Mouse (Mus musculus) forebrain, embryonic 10.5 days (tissue): ENCODE measurements around the gene Tubgcp4. TPM values are rescaled to one million over a fixed set of nuclear protein-coding genes. Genes with fewer than 3 reads are reported as not detected.

Experiments
- DNase-seq: peaks from one replicate; pipeline ENCODE4 v3.0.0-alpha.2; 2017; ENCODE audit warnings: low spot score; ENCODE audit errors: extremely low spot score
- H3K27ac ChIP-seq: fragments of 300-500 bp; sonication (generic); 2 replicates; pipeline ENCODE4 v1.5.1; 2016; ENCODE audit warnings: mild to moderate bottlenecking
- H3K27me3 ChIP-seq: fragments of 300-500 bp; sonication (generic); 2 replicates; pipeline ENCODE4 v1.6.1; 2016; ENCODE audit warnings: mild to moderate bottlenecking; ENCODE audit not compliant: poor library complexity, severe bottlenecking
- H3K36me3 ChIP-seq: fragments of 300-500 bp; sonication (generic); replicated peaks from 2 replicates; pipeline ENCODE4 v1.6.1; 2016; ENCODE audit warnings: mild to moderate bottlenecking, moderate library complexity
- H3K4me1 ChIP-seq: fragments of 300-500 bp; sonication (generic); 2 replicates; pipeline ENCODE4 v1.6.1; 2016
- H3K4me3 ChIP-seq: fragments of 300-500 bp; sonication (generic); 2 replicates; pipeline ENCODE4 v1.5.1; 2016; ENCODE audit warnings: mild to moderate bottlenecking, moderate library complexity
- H3K9me3 ChIP-seq: fragments of 300-500 bp; sonication (generic); 2 replicates; pipeline ENCODE4 v1.6.1; 2016; ENCODE audit warnings: mild to moderate bottlenecking, moderate library complexity
- WGBS: fragments of 180-500 bp; shearing (Covaris S2); methylation state at CpG from one replicate; pipeline ENCODE4 v1.1.7; 2016; 5-methylcytosine and 5-hydroxymethylcytosine counted together
- polyA plus RNA-seq: library from polyadenylated mRNA; unstranded; fragments of >200 nt; fragmentation: Nextera tagmentation; extraction: Ambion mirVana; gene quantifications from 2 replicates; pipeline ENCODE4 v1.2.1, GENCODE M21; 2016

The Tubgcp4 gene
- polyA plus RNA-seq, 1 experiment from 2014 or later, result 88.0 TPM

DNA sequence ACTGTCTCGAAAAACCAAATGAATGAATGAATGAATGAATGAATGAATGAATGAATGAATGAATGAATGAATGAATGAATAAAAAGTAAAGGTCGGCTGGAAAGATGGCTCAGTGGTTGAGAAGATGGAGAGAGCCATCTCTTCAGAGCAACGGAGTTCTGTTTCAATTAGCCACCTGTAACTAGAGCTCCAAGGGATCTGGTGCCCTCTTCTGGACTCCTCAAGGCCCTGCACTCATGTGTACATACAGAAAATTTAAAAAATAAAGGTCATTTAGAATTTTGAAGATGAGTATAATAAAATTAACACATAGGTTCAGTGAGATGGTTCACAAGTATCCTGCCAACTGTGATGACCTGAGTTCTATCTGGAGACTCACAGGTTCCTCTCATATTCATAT lies 17.4 kb upstream of the Tubgcp4 start:
- WGBS, result 90% methylated on average over 3 of the region's 3 CpGs

DNA sequence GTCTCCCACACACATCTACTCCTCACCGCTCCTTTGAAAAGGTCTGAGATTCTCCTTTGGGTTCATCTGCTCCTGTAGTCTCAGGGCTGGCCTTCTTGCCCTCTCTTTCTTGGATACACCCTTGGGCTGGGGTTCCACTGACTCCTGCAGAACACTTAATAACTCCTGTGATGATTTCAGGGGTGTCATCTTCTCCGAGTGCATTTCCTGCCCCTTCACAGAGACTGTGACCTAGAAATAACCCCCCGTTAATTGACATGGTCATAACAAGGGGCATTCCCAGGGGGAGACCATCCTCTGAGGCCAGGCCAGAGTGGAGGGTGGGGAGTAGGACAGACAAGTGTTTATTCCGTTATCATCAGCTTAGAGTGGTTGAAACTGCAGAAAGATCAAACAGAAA lies 1.3 kb upstream of the Tubgcp4 start:
- Histone ChIP-seq H3K36me3 (peaks cover 45% of the 10 kb centered on the region), H3K27ac (no peak overlapping the region), H3K4me1 (peaks cover 37% of the 10 kb centered on the region), H3K9me3 (no peaks in the 10 kb centered on the region), H3K27me3 (no peaks in the 10 kb centered on the region), H3K4me3 (peak overlapping the region; percentile 94)
- DNase-seq, result no peak
- WGBS, result 77% methylated on average over 4 of the region's 4 CpGs

More for the DNA sequence above, 17.4 kb upstream of the Tubgcp4 start:
- no peak overlapping the region for H3K27ac ChIP-seq
- no peaks in the 10 kb centered on the region for H3K4me1 ChIP-seq
- H3K27me3 ChIP-seq, result no peaks in the 10 kb centered on the region
- no peak overlapping the region for H3K4me3 ChIP-seq
- DNase-seq, result no peak
- H3K36me3 ChIP-seq, result peaks cover 63% of the 10 kb centered on the region
- H3K9me3 ChIP-seq, result no peaks in the 10 kb centered on the region

DNA sequence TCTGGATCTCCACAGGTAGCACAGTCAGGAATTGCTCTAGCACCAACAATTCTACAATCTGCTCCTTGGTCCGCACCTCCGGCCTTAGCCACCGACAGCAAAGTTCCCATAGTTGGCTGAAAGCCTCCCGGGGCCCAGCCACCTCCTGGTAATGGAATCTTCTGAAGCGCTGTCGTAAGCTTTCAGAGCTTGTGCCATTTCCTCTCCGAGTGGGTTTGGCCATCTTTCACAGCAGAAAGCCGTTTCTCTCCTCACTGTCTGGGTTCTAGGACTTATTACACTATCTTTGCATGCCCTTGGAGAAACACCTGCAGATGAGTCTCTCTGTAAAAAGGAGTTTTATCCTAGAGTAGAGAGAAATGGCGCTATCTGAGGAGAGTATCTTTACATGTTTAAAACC lies 552 bp upstream of the Tubgcp4 start:
- Histone ChIP-seq H3K4me3 (peak overlapping the region; percentile 94), H3K9me3 (no peaks in the 10 kb centered on the region), H3K36me3 (peaks cover 45% of the 10 kb centered on the region), H3K27ac (peak overlapping the region; percentile 91), H3K4me1 (peaks cover 37% of the 10 kb centered on the region), H3K27me3 (no peaks in the 10 kb centered on the region)
- WGBS, result 12% methylated on average over 9 of the region's 9 CpGs
- DNase-seq, result no peak

DNA sequence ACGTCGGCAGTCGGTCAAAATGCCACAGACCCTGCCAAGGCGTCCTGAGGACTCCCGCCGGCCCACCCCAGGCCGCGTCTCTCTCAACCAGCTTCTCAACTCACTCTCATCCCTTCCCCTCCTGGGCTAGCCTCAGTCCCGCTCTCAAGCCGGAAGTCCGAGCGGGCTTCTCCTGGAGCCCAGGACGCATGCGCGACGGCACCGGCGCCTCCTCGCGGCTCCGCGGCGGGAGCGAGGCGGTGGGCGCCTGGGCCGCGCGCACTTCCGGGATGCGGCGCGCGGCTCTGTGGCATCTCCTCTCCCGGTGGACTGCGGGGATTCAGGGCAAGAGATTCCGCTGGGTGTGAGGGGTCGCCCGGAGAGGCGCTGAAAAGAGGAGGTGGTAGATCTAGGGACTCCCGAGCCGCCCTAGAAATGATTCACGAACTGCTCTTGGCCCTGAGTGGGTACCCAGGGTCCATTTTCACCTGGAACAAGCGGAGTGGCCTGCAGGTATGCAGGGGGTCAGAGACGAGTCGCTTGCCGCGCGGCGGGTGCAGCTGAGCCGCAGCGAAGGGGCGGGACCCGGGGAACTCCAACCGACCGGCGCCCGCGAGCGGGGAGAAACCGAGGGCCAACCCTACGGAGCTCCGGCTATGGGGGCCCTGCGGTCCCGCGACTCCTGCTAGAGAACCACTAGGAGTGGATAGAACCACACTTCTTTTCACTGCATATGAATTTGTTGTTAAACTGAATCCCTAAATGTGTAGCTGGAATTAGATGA lies 707 bp downstream of the Tubgcp4 start, which contains the start of gene Zscan29:
Zscan29 (minus strand) TSS at position 146 of the 763 bp plus-strand sequence.
- Histone ChIP-seq H3K4me1 (peaks cover 37% of the 10 kb centered on the region), H3K27ac (peak within 1 kb of the TSS; percentile 91), H3K9me3 (no peaks in the 10 kb centered on the region), H3K4me3 (peak within 1 kb of the TSS; percentile 94), H3K27me3 (no peaks in the 10 kb centered on the region), H3K36me3 (peaks cover 49% of the 10 kb centered on the region)
- DNase-seq, result peak; percentile 87
- 0% methylated on average over 66 of the region's 66 CpGs for WGBS

DNA sequence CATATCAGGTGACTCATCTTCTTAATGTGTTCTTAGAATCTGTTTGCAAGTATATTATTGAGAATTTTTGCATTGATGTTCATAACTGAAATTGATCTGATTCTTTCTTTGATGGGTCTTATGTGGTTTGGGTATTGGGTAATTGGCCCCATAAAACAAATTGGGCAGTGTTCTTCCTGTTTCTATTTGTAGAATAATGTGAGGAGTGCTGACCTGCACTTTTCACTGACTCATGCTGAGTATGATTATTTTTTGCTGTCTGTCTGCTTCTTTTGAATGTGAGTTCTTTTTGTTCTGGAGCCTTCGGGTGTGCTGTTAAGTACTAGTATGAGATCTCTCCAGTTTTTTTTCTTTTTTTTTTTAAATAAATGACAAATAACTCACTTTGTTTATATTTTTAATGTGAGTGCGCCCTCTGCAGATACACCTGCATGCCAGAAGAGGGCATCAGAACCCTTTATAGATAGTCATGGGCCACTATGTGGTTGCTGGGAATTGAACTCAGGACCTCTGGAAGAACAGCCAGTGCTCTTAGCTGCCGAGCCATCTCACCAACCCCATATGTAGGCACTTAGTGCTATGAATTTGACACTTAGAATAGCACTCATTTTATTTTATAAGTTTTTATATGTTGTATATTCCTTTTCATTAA lies 8.5 kb downstream of the Tubgcp4 start:
- H3K4me1 ChIP-seq, result no peaks in the 10 kb centered on the region
- DNase-seq, result no peak
- peaks cover 98% of the 10 kb centered on the region for H3K36me3 ChIP-seq
- H3K4me3 ChIP-seq, result no peak overlapping the region
- WGBS, result 96% methylated on average over 3 of the region's 3 CpGs
- no peaks in the 10 kb centered on the region for H3K9me3 ChIP-seq
- H3K27ac ChIP-seq, result no peak overlapping the region
- no peaks in the 10 kb centered on the region for H3K27me3 ChIP-seq

DNA sequence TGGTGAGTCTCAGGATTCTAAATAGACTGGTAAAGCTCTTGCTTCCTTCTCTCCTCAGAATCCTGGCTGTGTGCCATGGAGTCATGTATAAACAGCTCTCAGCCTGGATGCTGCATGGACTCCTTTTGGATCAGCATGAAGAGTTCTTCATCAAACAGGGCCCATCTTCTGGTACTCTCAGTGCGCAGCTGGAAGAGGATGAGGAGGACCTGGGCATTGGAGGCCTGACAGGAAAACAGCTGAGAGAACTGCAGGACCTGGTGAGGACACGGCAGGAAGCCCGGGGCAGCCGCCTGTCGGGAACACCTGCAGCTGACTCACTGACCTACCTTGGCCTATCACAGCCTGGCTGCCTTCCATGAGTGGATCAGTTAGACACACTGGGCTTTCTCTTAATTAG lies 13.0 kb downstream of the Tubgcp4 start:
- no peak overlapping the region for H3K4me3 ChIP-seq
- DNase-seq, result no peak
- H3K27ac ChIP-seq, result no peak overlapping the region
- no peaks in the 10 kb centered on the region for H3K4me1 ChIP-seq
- no peaks in the 10 kb centered on the region for H3K9me3 ChIP-seq
- H3K27me3 ChIP-seq, result no peaks in the 10 kb centered on the region
- 92% methylated on average over 5 of the region's 5 CpGs for WGBS
- H3K36me3 ChIP-seq, result peaks cover 98% of the 10 kb centered on the region

DNA sequence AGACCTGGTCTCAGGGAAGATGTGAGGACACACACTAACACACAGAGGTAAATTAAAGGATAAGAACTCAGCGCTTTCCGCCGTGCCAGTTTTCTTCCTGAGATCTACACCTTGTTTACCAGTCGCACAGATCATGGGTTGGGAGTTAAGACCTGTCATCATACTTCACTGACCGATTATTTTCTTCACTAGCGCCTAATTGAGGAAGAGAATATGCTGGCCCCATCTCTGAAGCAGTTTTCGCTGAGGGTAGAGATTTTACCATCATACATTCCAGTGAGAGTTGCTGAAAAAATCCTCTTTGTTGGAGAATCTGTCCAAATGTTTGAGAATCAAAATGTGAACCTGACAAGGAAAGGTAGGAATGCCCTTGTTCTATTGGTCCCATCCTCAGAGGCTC lies 13.7 kb downstream of the Tubgcp4 start:
- H3K4me3 ChIP-seq, result no peak overlapping the region

DNA sequence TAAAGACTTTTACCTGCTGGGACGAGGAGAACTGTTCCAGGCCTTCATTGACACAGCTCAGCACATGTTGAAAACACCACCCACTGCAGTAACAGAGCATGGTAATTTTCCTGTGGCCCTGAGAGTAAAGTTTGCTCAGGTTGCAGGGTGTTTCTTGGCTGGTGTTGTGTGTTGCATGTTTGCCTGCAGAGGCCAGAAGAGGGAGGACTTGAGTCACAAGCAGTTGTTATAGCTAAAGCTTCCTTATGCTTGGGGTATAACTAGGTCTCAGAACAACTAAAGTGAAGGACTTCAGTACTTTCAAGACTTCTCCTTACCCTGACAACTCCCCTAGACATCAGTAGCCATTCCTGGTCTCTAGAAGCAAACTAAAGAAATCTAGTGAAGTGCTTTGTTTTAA lies 18.1 kb downstream of the Tubgcp4 start:
- Histone ChIP-seq H3K4me3 (no peak overlapping the region), H3K36me3 (peaks cover 99% of the 10 kb centered on the region), H3K27ac (no peak overlapping the region), H3K9me3 (no peaks in the 10 kb centered on the region), H3K27me3 (no peaks in the 10 kb centered on the region), H3K4me1 (no peaks in the 10 kb centered on the region)
- 84% methylated on average over 1 of the region's 1 CpGs for WGBS
- DNase-seq, result no peak

More for the DNA sequence above, 13.7 kb downstream of the Tubgcp4 start:
- no peak overlapping the region for H3K27ac ChIP-seq
- DNase-seq, result no peak
- WGBS, result 95% methylated on average over 7 of the region's 7 CpGs
- H3K4me1 ChIP-seq, result no peaks in the 10 kb centered on the region
- no peaks in the 10 kb centered on the region for H3K27me3 ChIP-seq
- H3K36me3 ChIP-seq, result peaks cover 98% of the 10 kb centered on the region
- H3K9me3 ChIP-seq, result no peaks in the 10 kb centered on the region

DNA sequence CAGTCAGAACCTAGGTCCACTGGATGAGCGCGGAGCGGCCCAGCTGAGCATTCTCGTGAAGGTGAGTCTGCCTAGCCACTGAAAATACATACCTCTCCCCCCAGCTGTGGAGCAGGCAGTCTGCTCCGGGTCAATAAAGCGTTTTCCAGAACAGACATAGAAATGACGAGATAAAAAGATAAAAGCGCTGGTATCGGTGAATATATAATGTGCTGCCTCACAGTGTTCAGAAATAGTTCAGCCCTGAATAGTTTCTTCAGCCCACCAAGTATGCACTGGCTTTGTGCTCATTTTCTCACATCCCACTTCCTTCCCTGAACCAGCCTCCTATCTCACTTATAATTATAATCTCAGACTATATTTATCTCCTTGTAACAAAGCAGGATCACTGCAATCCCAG lies 25.0 kb downstream of the Tubgcp4 start:
- H3K27ac ChIP-seq, result no peak overlapping the region
- H3K9me3 ChIP-seq, result no peaks in the 10 kb centered on the region
- H3K4me3 ChIP-seq, result no peak overlapping the region
- H3K4me1 ChIP-seq, result peaks cover 3% of the 10 kb centered on the region; the same call in 1 of the 2 replicates
- H3K36me3 ChIP-seq, result peaks cover 99% of the 10 kb centered on the region
- no peak for DNase-seq
- WGBS, result 95% methylated on average over 9 of the region's 9 CpGs
- H3K27me3 ChIP-seq, result no peaks in the 10 kb centered on the region

DNA sequence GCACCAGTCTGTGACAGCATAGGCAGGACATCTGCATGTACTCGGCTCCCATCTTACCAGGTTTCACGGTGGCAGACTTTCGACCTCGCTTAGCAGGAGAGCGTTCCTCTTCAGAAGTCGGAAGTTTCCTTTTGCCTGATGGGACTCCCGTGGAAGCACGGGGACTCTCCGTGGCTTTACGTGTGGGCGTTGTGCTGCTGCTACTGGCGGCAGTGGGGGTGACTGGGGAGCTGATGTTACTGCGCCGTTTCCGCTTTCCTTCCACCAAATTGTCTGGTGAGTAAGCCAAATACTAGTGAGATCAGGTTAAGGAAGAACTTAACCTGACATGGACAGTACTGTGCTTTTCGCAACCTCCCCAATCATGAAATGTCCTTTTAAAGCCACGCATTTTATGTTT lies 33.8 kb downstream of the Tubgcp4 start:
- H3K27me3 ChIP-seq, result no peaks in the 10 kb centered on the region
- peaks cover 3% of the 10 kb centered on the region; the same call in 1 of the 2 replicates for H3K4me1 ChIP-seq
- no peak for DNase-seq
- no peaks in the 10 kb centered on the region for H3K9me3 ChIP-seq
- H3K27ac ChIP-seq, result no peak overlapping the region
- H3K36me3 ChIP-seq, result peaks cover 100% of the 10 kb centered on the region
- 93% methylated on average over 17 of the region's 17 CpGs for WGBS
- H3K4me3 ChIP-seq, result no peak overlapping the region

DNA sequence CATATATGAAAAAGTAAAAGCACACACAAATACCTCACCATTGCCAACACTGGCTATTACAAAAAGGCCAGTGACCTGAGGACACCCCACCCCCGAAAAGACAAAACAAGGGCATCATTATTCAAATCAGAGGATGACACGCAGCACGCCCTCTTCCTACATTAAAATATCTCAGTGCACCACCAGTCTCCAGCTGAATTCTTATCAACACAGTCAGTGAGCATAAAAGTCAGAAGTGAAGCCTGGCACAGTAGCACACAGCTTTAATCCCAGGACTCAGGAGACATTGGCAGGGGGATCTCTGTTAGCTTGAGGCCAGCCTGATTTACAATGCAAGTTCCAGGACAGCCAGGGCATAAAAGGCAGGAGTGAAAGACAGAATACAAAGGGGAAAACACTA lies 36.1 kb downstream of the Tubgcp4 start:
- H3K27me3 ChIP-seq, result no peaks in the 10 kb centered on the region
- H3K4me3 ChIP-seq, result no peak overlapping the region
- H3K36me3 ChIP-seq, result peaks cover 100% of the 10 kb centered on the region
- no peak for DNase-seq
- H3K4me1 ChIP-seq, result no peaks in the 10 kb centered on the region
- no peaks in the 10 kb centered on the region for H3K9me3 ChIP-seq
- H3K27ac ChIP-seq, result no peak overlapping the region
- WGBS, result 95% methylated on average over 3 of the region's 3 CpGs

DNA sequence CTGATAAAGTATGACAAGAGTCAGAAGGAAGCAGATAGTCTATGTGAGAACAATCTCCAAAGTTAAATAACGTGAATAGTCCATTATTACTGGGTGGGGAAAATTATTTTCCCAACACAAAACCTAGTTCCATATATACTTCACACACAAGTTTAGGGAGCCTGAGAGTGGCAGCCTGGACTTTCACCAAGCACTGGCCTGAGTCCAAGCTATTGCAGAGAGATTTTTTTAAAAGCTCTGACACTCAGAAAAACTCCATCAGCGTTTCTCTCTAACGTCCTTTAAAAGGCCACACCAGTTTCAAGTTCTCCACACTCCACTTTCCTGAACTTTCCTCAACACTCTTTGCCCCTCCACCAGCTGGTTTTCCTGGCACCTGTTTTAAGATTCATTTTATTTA lies 44.0 kb downstream of the Tubgcp4 start:
- WGBS, result 93% methylated on average over 3 of the region's 3 CpGs
- Histone ChIP-seq H3K9me3 (no peaks in the 10 kb centered on the region), H3K36me3 (peaks cover 100% of the 10 kb centered on the region), H3K4me1 (no peaks in the 10 kb centered on the region), H3K27ac (no peak overlapping the region), H3K27me3 (no peaks in the 10 kb centered on the region), H3K4me3 (no peak overlapping the region)
- DNase-seq, result no peak

DNA sequence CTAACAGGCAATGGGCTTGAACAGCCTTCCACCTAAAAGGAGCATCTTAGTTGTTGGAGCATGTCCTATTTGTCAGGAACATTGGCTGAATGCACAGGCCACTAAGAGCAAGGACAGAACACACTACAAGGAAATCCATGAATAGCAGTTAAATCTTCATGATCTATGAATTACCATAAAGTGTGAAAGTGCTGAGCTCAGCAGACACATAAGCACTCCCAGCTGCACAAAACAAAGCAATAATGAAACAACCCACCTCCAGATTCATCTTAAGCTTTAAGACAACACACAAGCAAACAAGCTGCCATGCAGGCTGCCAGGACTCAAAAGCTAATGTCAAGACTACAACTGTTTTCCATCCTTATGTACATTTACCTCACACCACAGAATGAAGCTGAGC lies 48.7 kb downstream of the Tubgcp4 start:
- Histone ChIP-seq H3K27me3 (no peaks in the 10 kb centered on the region), H3K4me3 (no peak overlapping the region), H3K27ac (no peak overlapping the region), H3K36me3 (peaks cover 99% of the 10 kb centered on the region), H3K9me3 (no peaks in the 10 kb centered on the region), H3K4me1 (peaks cover 3% of the 10 kb centered on the region; the same call in 1 of the 2 replicates)
- no peak for DNase-seq
